Comparison of ENCODE assay signal across 8 mouse cellular contexts in genomic region chr5:44593522-44594218, GRCm38 (mm10).
DNase-seq lines count a peak whose midpoint lies in the region; ATAC-seq lines count a peak whose summit lies in the region.

No protein-coding gene starts in this region.

- no peaks in the 10 kb centered on the region for H3K36me3 ChIP-seq in neural tube, embryonic 13.5 days

- H3K27ac ChIP-seq in neural tube, embryonic 13.5 days (replicated peaks), result peak overlapping the region; percentile 46

- 70% methylated on average over 15 of the region's 15 CpGs for WGBS in neural tube, embryonic 13.5 days

- no peaks in the 10 kb centered on the region for H3K9me3 ChIP-seq in neural tube, embryonic 13.5 days

- 0 out of 2 replicates have a peak, but pooled peaks have one; percentile 15 for ATAC-seq in neural tube, embryonic 13.5 days (ENCODE audit: low read depth)

- no peak overlapping the region for H3K9ac ChIP-seq in neural tube, embryonic 13.5 days

- no peak overlapping the region for H3K4me3 ChIP-seq in neural tube, embryonic 13.5 days

- peaks cover 11% of the 10 kb centered on the region for H3K4me1 ChIP-seq in neural tube, embryonic 13.5 days (replicated peaks)

- peak; percentile 4 to 18 for DNase-seq in cerebellum, postnatal 25 days
- no peak for DNase-seq in cerebellum, adult 9-11 months
- DNase-seq in neural tube, embryonic 10.5 days (ENCODE audit: extremely low spot score, low spot score), result no peak
- DNase-seq in kidney, postnatal 14 days, result peak; percentile 42
- DNase-seq in lung, postnatal 14 days, result peak; percentile 16
- DNase-seq in thymus, postnatal 14 days, result no peak
- no peak for DNase-seq in cerebellum, adult 8-10 months

- no peaks in the 10 kb centered on the region for H3K27me3 ChIP-seq in neural tube, embryonic 13.5 days

- H3K4me2 ChIP-seq in neural tube, embryonic 13.5 days, result 0 out of 2 replicates have a peak overlapping the region, but pooled peaks have one; percentile 7

Comparison
In these comparisons a context has a peak if more than half of its experiments do, and no peak if none do; other contexts are left out.
1. DNase-seq: peak in cerebellum, postnatal 25 days (2 of 2), kidney, postnatal 14 days (single experiment) and lung, postnatal 14 days (single experiment); none in cerebellum, adult 9-11 months (single experiment), neural tube, embryonic 10.5 days (single experiment), thymus, postnatal 14 days (single experiment) and cerebellum, adult 8-10 months (single experiment).